Mouse (Mus musculus) v-Abl transformed pro-B cells (cell line): ENCODE results near the gene Sltm.

ENCODE experiments used
- in situ Hi-C, 2 experiments: fragments of 400-800 bp; cut with MboI; formaldehyde crosslinking; loops; one replicate each; pipeline ENCODE4 v1.15.1; 2025; ENCODE audit not compliant: unreplicated experiment in 2 of 2

The Sltm gene

DNA sequence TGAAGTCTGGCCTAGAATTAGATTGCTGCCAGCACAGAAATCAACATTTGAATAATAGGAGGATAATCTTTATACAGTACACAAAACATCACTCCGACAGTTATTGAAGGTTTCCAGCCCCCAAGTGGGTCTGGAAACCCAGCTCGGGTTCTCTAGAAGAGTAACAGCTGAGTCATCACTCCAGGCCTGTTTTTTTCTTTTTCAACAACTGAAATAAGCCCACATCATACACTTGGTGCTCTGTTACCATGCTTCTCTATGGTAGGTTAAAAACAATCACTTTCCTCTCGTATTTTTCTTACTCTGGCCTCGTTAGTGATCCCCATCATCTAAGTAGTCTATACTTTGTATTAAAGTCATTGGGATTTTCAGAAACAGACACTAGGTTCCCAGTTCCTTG, 5.8 kb downstream of the Sltm start:
- in situ Hi-C loops = no loop called here

DNA sequence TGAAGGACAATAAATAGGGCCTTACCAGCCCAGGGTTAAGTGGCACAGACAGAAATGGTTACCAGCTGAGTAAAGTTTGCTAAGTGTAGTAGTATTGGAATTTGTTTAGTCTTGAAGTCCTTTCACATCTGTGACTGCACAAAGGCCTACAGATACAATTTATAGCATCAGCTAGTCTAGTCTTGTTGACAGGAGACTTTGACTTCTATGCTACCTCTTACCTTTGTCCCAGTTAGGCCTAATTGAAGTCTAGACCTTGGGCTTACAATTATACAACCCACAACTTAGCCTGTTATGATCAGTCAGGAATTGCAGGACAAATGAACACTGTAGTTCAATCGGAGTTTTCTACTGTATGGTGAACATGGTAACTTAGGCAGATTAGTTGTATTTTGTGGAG, 9.0 kb downstream of the Sltm start:
- in situ Hi-C loops = loop anchor here (5.0 to 25.0 kb wide), 3 partner anchors 134 to 439 kb away; partner anchors contain the start of gene Myo1e (in 2 of the 2)

GRCm38 (mm10) chr9:70552233-70552632, 9.7 kb downstream of the Sltm start:
- in situ Hi-C loops = loop anchor here (5.0 to 25.0 kb wide), 3 partner anchors 135 to 440 kb away; partner anchors contain the start of gene Myo1e (in 2 of the 2)

- in situ Hi-C loops = loop anchor here (25.0 kb wide), 2 partner anchors 343 to 443 kb away; partner anchors contain the start of gene Myo1e (in 2 of the 2)
These were observed 12.9 kb downstream of the Sltm start for GRCm38 (mm10) chr9:70555431-70555830.

DNA sequence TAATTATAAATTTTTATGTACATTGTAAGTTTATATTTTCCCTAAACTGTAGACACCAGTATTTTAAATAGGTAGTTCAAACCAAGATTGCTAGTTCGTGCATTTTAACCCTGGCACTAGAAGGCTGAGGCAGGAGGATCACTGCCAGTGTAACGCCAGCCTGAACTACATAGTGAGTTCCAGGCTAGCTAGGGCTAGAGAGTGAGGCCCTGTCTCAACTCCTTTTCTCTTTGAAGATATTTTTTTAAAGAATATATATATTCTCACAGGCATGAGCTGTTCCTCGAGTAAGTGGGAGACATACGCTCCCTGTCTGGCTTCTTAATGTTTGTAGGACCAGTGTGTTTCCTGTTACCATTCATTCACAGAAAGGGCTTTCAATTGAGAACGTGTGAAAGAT, 14.2 kb downstream of the Sltm start:
- in situ Hi-C loops = loop anchor here (25.0 kb wide), 2 partner anchors 344 to 444 kb away; partner anchors contain the start of gene Myo1e (in 2 of the 2)

DNA sequence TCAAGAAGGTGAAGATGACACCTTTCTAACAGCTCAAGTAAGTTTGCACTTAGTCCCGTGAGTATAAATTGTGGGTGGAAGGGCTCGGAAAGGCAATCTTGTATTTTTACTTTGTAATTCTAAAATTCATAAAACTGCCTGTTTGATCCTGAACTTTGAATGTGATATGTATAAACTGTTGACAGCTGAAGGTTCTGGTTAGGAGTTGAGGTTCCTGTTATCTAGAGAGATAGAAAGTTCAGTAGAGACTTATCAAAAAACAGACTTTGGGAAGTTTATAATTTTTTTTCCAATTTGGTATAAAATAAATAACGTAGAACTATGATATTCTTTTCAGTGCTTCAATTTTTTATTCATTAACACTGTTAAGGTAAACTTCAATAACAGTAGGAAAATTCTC, 20.3 kb downstream of the Sltm start:
- in situ Hi-C loops = loop anchor here (10.0 to 25.0 kb wide), 3 partner anchors 351 to 458 kb away; partner anchors contain the start of gene Myo1e (in 2 of the 2)

DNA sequence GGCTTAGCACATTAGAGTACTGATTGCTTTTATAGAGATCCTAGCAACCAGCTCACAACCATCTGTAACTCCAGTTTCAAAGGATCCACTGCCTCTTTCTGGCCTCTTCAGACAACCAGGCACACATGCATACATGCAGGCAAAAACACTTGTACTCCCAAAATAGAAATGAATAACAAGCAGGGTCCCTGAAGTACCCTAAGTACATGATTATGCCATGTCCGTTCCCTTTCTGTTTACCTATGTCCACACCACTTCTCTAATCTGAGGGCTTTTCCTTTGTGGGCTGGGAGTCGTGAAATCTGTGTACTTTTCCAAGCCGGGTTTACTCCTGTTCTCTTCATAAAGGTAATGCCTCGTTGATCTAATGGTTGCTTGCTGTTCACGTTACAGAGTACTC, 25.1 kb downstream of the Sltm start:
- in situ Hi-C loops = loop anchor here (10.0 to 25.0 kb wide), 3 partner anchors 355 to 463 kb away; partner anchors contain the start of gene Myo1e (in 2 of the 2)

DNA sequence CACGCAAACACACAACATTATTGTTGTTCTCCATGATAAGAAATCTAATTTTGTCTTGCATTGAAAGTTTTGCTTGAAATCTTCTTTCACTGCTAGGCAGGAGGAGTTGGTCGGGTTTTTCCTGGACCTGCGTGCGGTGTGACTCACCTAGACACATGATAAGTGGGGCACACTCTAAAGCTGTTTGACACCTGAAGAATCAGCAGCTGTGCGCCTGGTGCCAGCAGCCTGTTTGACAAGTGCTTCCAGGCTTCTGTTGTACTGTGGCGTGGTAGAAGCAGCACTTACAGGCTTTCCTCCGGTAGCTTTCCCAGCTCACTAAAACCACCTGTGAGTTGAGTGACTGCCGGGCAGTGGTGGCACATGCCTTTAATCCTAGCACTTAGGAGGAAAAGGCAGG, 27.8 kb downstream of the Sltm start:
- in situ Hi-C loops = loop anchor here (25.0 kb wide), 2 partner anchors 358 to 458 kb away; partner anchors contain the start of gene Myo1e (in 2 of the 2)

GRCm38 (mm10) chr9:70578123-70578522, 35.6 kb downstream of the Sltm start:
- in situ Hi-C loops = loop anchor here (25.0 kb wide), 2 partner anchors 141 to 566 kb away; partner anchors contain the start of gene Gtf2a2 (in 1 of the 2)

DNA sequence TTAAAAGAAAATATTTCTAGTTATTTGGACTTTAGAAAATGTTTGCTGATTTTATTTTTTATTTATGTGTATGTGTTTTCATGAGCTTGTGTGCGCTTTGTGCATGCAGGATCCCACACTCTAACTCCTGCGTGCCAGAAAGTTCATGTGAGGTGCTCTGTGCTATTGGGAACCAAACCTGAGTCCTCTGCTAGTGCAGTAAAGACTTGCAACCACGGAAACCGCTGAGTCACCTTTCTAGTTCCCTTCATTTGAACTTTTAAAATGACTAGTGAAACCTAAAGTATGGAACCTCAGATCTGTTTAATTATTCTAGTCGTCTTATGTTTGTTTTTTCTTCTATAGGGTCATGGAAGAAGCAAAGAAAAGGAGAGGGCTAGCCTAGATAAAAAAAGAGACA, 38.4 kb downstream of the Sltm start:
- in situ Hi-C loops = loop anchor here (25.0 kb wide), 2 partner anchors 144 to 569 kb away; partner anchors contain the start of gene Gtf2a2 (in 1 of the 2)

DNA sequence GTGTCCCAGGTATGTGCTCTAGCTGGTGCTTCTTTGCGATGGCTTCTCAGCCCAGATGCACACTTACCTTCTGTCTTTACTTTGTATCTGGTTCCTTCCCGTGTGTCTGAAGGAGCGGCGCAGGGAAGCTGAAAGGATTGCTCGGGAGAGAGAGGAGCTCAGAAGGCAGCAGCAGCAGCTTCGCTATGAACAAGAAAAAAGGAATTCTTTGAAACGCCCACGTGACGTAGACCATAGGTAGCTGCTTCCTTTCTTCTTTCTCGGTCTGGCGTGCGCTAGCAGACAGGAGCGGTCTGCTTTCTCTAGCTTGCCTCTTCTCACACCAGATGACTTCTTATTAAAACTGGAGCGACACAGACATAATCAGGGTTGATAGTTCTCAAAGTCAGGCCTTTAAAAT, 42.1 kb downstream of the Sltm start:
- in situ Hi-C loops = loop anchor here (25.0 kb wide), 2 partner anchors 147 to 572 kb away; partner anchors contain the start of gene Gtf2a2 (in 1 of the 2)

- in situ Hi-C loops = loop anchor here (25.0 kb wide), 2 partner anchors 148 to 573 kb away; partner anchors contain the start of gene Gtf2a2 (in 1 of the 2)
These were observed 42.6 kb downstream of the Sltm start for GRCm38 (mm10) chr9:70585172-70585571.

DNA sequence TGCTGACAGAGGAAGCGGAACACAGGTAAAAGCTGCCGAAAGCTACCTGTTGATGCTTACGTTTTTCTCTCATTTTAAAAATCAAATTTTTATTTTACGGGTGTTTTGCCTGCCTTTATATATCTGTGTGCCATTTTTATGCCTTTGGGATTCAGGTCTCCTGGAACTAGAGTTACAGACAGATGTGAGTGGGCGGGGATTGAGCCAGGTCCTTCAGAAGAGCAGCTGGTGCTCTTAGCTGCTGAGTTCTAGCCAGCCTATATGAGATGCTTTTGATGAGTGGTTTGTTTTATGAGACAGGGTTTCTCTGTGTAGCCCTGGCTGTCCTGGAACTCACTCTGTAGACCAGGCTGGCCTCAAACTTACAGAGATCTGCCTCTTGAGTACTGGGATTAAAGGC, 44.6 kb downstream of the Sltm start:
- in situ Hi-C loops = loop anchor here (25.0 kb wide), 2 partner anchors 150 to 575 kb away; partner anchors contain the start of gene Gtf2a2 (in 1 of the 2)

GRCm38 (mm10) chr9:70590775-70591174, 48.2 kb downstream of the Sltm start:
- in situ Hi-C loops = loop anchor here (10.0 to 25.0 kb wide), 3 partner anchors 153 to 578 kb away; partner anchors contain the start of gene Gtf2a2 (in 1 of the 2)

- in situ Hi-C loops = loop anchor here (10.0 to 25.0 kb wide), 3 partner anchors 154 to 579 kb away; partner anchors contain the start of gene Gtf2a2 (in 1 of the 2)
These were observed 48.9 kb downstream of the Sltm start for GRCm38 (mm10) chr9:70591486-70591885.

GRCm38 (mm10) chr9:70598271-70598670, 55.7 kb downstream of the Sltm start:
- in situ Hi-C loops = loop anchor here (10.0 to 25.0 kb wide), 3 partner anchors 161 to 586 kb away; partner anchors contain the start of gene Gtf2a2 (in 1 of the 2)

- in situ Hi-C loops = no loop called here
These were observed 59.8 kb downstream of the Sltm start for GRCm38 (mm10) chr9:70602186-70602845.

- in situ Hi-C loops = no loop called here
These were observed 68.6 kb downstream of the Sltm start for GRCm38 (mm10) chr9:70611026-70611673.

- in situ Hi-C loops = no loop called here
These were observed 87.2 kb downstream of the Sltm start for GRCm38 (mm10) chr9:70629711-70630110.

GRCm38 (mm10) chr9:70631665-70632064, 89.1 kb downstream of the Sltm start:
- in situ Hi-C loops = no loop called here

GRCm38 (mm10) chr9:70636748-70637147, 94.2 kb downstream of the Sltm start:
- in situ Hi-C loops = no loop called here
